Mouse (Mus musculus): ENCODE data around the gene Vmn2r76.
"Not testable (repeated sequence)": the region's sequence is repeated elsewhere in the genome, so short reads cannot be mapped to it uniquely, and the experiment has no call there.

The Vmn2r76 gene

DNA sequence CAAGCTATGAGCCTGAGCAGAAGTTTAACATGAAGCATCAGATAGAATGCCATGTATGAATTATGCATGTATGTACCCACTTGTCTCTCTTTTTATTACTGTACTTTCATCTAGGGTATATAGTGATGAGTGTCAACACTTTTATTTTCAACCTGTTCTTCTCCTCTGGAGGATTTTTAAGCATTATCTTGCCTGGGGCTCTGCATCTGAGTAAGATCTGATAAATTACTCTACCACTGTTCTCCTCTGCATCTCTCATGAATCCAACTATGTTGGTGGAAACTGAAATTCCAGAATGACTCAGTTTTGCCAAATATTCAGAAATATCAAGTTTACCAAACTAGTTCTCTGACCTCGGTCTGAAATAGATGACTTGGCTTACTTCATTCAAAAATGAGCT, at the start of gene Vmn2r76:
TSS of gene Vmn2r76 (minus strand) at position 101 of the 400 bp plus-strand sequence.
- DNase-seq = no peak

DNA sequence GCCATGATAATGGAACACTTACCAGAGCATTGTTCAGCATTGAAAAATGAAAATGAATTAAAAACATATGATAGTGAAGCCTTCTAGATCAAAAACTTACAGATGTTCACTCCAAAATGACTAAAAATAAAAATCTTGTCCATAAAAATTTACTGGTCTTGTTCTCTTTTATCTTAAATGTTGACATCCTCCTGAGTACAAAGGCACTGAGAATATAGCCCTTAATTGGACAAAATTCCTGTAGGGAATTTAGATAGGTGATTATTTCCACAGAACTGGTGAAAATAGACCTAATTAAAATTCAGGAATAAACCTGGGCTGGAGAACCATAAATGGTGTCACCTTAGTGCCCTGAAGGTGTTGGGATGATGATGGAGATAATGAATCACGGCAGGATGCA, 31.0 kb upstream of the Vmn2r76 start, which contains the start of gene Olfr310:
TSS of gene Olfr310 (minus strand) at position 101 of the 400 bp plus-strand sequence.
- no peak for DNase-seq

DNA sequence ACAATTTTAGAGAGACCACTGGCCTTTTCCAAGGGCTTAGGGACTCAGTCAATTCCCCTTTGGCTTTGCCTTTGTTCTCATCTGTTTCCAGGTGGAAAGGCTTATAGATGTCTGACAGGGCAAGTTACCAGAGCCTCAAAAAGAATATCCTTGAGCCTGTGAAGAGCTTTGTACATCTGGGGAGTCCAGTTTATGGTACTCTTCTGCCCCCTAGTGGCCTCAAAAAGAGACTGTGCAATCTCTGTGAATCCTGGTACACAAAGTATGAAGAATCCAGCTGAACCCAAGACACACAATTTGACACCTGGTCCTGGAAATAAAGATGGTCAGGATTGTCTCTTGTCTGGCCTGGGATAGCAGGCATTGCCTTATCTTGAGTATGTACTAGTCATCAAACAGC, 34.8 kb downstream of the Vmn2r76 start:
- DNase-seq = no peak

DNA sequence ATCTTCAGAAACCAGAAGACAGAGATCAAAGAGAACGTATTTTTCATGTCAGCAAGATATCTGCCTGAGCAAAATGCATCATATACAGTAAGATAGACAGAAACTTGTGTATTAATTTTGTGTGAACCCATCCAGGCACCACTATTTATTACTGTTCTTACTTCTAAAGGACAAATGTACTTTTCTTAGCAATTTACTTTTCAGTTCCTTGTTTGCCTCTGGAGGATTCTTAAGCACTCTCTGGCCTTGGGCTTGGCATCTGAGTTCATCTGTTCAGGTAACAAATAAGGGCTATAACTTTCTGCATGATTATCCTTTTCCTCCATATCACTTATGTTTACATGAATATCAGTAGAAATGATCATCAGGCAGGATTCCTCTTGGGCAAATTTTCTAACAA, 74.4 kb downstream of the Vmn2r76 start, which contains the start of gene Vmn2r75:
TSS of gene Vmn2r75 (minus strand) at position 101 of the 400 bp plus-strand sequence.
- not testable (repeated sequence) for DNase-seq

Data from liver (tissue).